Mouse (Mus musculus) adipocyte (in vitro differentiated cells): ENCODE measurements at regions not wholly inside any gene's neighbourhood (a gene's known extent, or its start where the extent isn't known, plus 50 kb on each side); places are given as distances from the start of the nearest gene placed in this dataset.

Experiments
- DNase-seq: peaks from one replicate; pipeline ENCODE4 v3.0.0-alpha.2; 2016; ENCODE audit warnings: low spot score

DNA sequence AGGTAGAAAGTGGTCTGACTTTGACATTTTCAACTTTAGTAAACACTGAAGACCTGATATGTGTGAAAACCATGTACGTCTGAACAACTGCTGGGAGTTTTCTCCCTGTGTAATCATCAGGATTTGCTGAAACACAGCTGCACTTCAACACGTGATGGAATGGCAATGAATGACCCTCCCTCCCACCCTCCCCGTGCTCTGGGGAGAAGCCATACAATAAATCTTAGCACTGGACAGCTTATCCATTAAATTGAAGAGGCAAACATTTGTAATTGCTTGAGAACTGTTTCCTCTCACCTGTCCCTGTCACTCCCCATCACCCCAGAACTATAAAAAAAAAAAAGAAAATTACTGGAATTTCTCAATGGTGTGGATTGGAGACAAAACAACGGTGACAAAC, 159.1 kb downstream of the Calcrl start:
- no peak for DNase-seq

DNA sequence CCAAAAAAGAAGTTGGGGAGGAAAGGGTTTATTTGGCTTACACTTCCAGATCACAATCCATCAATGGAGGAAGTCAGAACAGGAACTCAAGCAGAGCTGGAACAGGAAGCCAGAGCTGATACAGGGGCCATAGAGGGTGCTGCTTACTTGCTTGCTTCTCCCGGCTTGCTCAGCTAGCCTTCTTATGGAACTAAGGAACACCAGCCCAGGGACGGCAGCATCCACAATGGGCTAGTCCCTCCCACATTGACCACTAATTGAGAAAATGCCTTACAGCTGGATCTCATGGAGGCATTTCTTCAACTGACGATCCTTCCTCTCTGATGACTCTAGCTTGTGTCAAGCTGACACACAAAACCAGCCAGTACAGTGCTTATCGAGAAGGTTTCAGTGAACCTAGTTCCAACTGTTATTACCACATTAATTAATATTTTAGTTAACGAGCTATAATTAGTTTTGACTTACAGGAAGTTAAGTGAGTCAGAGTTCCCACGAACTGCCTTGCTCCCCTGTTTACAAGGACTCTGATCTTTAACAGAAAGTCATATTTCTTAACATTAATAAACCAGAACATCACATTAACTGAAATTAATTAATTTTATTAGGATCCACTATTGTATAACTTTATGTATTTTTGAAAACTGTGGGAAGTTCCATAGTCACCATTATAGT, 158.2 kb downstream of the Calcrl start:
- DNase-seq: no peak

DNA sequence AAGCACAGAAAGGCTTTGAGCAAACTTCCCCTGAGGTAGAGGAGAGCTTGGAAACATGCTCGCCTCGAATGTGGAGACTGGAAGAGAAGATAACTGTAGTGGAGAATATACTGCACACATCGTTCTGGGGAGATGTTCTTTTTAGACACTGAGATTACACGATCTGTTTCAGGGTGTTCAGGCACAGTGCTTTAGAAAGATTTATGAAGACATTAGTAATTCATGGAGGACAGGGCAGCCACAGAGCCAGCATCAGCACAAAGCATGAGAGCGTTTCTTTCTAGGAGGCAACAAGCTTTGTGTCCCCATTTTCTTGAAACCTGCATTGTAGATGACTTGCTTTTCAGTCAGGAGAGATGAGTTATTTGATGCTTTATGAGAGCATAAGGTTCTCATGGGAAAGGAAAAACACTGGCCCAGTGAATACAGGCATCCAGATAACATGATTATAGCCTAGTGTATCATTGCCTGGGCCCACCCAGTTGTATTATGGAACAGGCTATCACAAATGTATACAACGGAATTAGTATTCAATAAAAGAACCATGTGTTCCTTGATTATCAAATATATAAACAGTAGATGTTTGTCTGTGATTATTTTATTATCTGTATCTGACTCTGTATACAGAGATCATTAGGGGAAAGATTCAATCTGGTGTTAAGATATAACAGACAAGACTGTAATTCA, 151.0 kb downstream of the Calcrl start:
- DNase-seq: no peak

DNA sequence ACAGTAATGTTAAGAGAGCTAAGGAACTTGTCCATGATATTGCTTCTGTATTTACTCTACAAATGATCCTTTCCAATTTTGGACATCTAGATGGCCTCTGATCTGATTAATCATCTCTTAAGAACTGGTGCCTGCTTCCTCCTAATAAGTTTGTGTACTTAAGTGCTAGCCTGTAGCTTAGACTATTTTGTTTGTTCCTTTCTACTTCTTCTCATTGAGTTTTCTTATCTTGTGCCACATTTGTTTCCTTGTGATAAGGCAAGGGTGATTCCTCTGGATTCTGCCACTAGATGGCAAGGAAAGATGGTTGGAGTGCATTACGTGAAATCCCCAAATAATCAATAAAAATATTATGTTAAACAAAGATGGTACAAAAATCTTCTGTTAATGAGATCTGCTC, 148.0 kb downstream of the Calcrl start:
- no peak for DNase-seq
